Mouse (Mus musculus) myocyte (in vitro differentiated cells): Measurements from ENCODE around the gene Tmem150a.

Experiments
- MYOD1 ChIP-seq, 3 experiments: IDR thresholded peaks; one replicate each; pipeline ENCODE4 v1.6.1; 2011; ENCODE audit warnings: control low read depth in 2 of 3, low read depth in 2 of 3, mild to moderate bottlenecking in 2 of 3, moderate library complexity in 1 of 3; ENCODE audit not compliant: insufficient read length in 2 of 3, control insufficient read depth in 1 of 3
- POLR2A ChIP-seq: IDR thresholded peaks from one replicate; pipeline ENCODE4 v1.6.1; 2011; ENCODE audit warnings: low read depth, mild to moderate bottlenecking, control low read depth, moderate library complexity; ENCODE audit not compliant: insufficient read length
- POLR2AphosphoS2 ChIP-seq: IDR thresholded peaks from one replicate; pipeline ENCODE4 v1.6.1; 2011; ENCODE audit warnings: low read depth, control low read depth; ENCODE audit not compliant: insufficient read length

- TF ChIP-seq POLR2A (no peak), POLR2AphosphoS2 (no peak), MYOD1 (IDR thresholded peaks at IDR 0.05; ENCODE audit: control insufficient read depth in 1 of 3, insufficient read length in 2 of 3, low read depth in 2 of 3) (no peak)
Measured at GRCm38 (mm10) chr6:72387816-72388215, 32.6 kb downstream of the Tmem150a start.
